Mouse (Mus musculus) cerebellum, adult (tissue): ENCODE measurements around the gene Olfr1020.

Source experiments
- ATAC-seq: cut with Nextera tagmentation; 2 replicates; pipeline ENCODE4 v1.9.2; 2017; ENCODE audit warnings: mild to moderate bottlenecking, moderate library complexity, mixed read lengths; ENCODE audit not compliant: insufficient number of reproducible peaks, low FRiP score, low TSS enrichment

Gene Olfr1020

DNA sequence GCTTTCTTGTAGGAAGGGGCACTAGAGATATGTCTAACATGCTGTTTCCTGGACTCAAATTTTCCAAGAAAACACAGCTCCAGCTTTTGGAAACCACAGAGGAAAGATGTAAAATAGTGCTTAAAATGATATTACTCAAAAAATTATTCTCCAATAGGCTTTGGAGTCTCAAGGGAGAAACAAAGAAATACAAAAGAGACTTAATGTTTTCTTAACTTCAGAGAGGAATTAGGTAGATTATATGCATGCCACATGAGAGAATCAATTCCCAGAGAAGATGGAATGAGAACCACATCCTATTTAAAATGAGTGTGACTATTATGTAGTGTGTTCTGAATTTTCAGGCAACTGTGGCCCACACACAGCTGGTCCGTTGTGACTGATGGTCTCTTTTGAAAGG is at the start of gene Olfr1020:
Gene Olfr1020, plus strand, starts transcription at position 301 of the 400 bp plus-strand sequence.
- ATAC-seq = no peak

DNA sequence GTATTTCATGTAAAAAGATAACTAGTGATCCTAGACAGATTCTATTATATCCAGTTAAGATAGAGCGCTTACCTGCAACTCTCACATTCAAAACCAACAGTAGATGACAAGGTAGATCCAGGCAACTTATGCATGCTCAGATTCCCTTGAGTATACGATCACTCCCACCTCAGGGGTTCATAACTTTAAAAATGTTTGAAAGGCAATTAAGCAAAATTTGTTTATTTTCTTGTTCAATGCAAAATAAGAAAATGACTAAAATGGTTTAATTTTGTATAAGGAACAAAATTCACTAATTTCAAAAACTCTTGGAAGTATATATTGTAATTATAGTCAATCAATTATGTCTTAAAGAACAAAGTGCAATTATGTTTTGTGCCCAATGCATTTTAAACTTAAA is 44.4 kb upstream of the Olfr1020 start, which contains the start of gene Olfr1016:
Gene Olfr1016, minus strand, starts transcription at position 101 of the 400 bp plus-strand sequence.
- ATAC-seq = no peak

DNA sequence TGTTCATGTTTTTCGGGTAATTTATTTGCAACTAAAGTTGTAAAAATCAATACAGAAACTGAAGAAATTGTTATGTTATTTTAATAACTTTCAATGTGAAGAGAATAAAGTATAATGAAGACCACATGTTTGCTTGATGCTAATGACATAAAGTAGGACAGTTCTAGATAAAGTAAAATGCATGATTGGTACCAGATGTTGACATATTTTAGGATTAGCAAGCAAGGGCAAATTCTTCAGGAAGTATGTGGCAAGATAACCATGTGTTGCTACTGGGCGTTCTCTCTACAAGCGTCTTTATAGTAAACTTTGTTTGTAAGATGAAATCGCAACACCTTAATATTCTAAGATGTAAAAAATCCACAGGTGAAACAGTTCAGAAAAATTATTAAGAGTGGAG is 42.3 kb upstream of the Olfr1020 start:
- no peak for ATAC-seq

DNA sequence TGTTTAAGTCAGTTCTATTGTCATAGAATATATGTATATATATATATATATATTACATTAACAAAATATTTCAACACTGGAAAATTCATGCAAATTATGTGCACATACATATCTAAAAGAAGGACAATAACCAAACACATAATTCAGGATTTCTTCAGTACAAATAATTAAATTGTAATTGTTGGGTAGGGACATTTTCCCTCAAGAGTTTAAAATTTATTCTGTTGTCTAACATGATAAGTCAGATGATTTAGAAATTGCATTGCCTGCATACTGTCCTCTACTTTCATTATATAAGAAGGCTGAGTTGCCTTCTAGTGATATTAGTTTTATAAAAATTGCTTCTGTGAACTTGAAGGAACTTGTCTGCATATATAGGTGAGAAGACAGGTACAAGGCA is 28.7 kb upstream of the Olfr1020 start, which contains the start of gene Olfr1018:
Gene Olfr1018, plus strand, starts transcription at position 301 of the 400 bp plus-strand sequence.
- ATAC-seq = no peak

DNA sequence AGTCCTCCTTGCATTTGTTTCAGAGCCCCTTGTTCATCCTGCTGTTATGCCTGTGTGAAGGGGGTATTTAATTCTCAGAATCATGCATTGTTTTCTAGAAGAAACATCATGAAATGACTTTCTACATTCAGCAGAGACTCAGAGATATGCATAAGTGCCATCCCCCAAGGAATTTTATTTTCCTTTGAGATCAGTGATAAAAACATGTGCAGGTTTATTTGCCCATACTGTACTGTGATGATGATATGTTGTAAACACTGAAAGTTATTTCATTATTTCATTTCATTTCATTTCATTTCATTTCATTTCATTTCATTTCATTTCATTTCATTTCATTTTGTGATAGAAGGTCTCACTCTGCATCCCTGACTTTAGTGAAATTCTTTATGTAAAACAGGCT is 1.4 kb upstream of the Olfr1020 start, which contains the start of gene Olfr1019:
Gene Olfr1019, minus strand, starts transcription at position 101 of the 400 bp plus-strand sequence.
- no peak for ATAC-seq

DNA sequence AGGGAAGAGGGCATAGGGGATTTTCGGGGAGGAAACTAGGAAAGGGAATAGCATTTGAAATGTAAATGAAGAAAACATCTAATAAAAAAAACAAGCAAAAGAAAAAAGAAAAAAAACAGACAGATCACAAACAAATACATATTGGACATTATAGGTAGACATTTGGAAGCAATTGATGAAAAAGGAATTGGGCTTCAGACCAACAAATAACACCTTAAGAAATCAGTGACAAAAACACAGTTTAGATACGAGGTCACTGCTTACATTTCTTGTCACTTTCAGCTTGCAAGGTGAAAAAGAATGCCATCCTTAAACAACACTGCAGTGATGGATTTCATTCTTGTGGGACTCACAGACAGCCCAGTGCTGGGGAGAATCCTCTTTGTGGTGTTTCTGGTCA is 21.5 kb downstream of the Olfr1020 start, which contains the start of gene Olfr1022:
Gene Olfr1022, plus strand, starts transcription at position 301 of the 400 bp plus-strand sequence.
- no peak for ATAC-seq

DNA sequence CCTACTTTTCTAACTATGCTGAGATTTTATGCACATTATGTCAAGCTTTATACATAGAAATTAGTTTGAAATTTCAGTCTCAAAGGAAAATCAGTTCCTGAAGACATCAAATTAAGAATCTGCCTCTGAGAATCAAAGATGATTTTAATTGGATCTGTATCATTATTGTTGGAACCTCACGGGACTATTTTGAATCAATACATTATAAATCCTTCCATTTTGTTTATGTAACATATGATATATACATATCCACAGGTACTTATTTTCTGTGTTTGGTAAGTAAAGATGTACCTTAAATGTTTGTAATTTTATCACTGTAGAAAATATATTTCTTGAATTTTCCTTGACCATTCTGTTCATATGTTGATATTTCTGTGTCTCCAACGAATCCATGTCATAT is 38.5 kb downstream of the Olfr1020 start, which contains the start of gene Olfr1023:
Gene Olfr1023, plus strand, starts transcription at position 301 of the 400 bp plus-strand sequence.
- no peak for ATAC-seq
